Mouse (Mus musculus) splenic B cell, adult 2 months (primary cell): Measurements from ENCODE around the gene Tldc1.
A peak's percentile ranks its signal among the peaks of the same experiment; 100 is the strongest.

Source experiments
- DNase-seq: peaks from one replicate; pipeline ENCODE4 v3.0.0-alpha.2; 2011; ENCODE audit warnings: low read depth, low spot score
- H3K27me3 ChIP-seq: 2 replicates; pipeline ENCODE4 v1.6.1; 2012; ENCODE audit warnings: mild to moderate bottlenecking, low read length, moderate library complexity, mixed read lengths; ENCODE audit not compliant: control insufficient read depth, poor library complexity, insufficient read depth, severe bottlenecking
- H3K36me3 ChIP-seq: 2 replicates; pipeline ENCODE4 v1.6.1; 2012; ENCODE audit warnings: mild to moderate bottlenecking, low read length, moderate library complexity, mixed read lengths; ENCODE audit not compliant: control insufficient read depth, poor library complexity, insufficient read depth, severe bottlenecking

The Tldc1 gene

DNA sequence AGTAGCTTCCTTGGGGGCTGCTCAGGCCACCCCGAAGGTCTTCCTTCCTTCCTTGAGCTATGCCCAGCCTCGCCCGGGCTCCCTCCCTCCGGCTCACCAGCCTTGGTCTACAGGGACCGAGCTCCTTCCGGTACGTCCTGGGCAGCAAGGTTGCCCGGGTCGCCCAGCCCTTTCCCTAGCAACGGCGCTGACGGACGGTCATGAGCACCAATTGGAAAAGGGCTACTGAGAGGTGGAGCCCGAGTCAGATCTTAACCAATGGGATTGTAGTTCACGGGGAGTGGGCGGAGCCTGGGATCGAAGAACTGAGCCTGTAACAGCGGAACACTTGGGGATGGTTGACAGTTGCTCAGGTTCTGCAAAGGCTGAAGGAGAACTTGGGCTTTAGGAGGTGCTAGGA is at the start of gene Tldc1:
Gene Tldc1, minus strand, starts transcription at position 154 of the 400 bp plus-strand sequence.
- DNase-seq: peak; percentile 99
- H3K36me3 ChIP-seq: no peaks in the 10 kb centered on the region
- no peaks in the 10 kb centered on the region for H3K27me3 ChIP-seq

DNA sequence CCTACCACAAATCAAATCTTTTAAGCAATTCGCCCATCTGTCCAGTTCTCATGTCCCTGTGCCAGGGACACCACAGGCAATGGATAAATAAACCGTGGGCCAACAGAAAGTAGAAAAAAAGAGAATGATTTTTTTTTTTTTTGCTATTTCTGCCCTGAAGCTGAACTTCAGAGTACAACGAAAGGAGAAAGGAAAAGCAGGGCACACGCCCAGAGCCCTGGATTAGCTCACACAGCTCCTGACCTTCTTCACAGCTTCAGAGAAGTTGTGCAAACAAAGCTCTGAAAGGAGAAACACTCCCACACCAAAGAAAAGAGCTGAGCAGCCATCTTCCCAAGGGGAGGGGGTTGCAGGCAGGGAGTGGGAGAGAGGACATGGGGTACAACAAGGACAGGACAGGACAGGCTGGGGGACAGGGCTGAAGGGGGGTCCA is 49.5 kb upstream of the Tldc1 start:
- DNase-seq: no peak
- no peaks in the 10 kb centered on the region for H3K27me3 ChIP-seq
- H3K36me3 ChIP-seq: peaks cover 11% of the 10 kb centered on the region

- Histone ChIP-seq H3K27me3 (no peaks in the 10 kb centered on the region), H3K36me3 (peaks cover 14% of the 10 kb centered on the region)
Measured at GRCm38 (mm10) chr8:119826982-119827381, 48.8 kb upstream of the Tldc1 start.

DNA sequence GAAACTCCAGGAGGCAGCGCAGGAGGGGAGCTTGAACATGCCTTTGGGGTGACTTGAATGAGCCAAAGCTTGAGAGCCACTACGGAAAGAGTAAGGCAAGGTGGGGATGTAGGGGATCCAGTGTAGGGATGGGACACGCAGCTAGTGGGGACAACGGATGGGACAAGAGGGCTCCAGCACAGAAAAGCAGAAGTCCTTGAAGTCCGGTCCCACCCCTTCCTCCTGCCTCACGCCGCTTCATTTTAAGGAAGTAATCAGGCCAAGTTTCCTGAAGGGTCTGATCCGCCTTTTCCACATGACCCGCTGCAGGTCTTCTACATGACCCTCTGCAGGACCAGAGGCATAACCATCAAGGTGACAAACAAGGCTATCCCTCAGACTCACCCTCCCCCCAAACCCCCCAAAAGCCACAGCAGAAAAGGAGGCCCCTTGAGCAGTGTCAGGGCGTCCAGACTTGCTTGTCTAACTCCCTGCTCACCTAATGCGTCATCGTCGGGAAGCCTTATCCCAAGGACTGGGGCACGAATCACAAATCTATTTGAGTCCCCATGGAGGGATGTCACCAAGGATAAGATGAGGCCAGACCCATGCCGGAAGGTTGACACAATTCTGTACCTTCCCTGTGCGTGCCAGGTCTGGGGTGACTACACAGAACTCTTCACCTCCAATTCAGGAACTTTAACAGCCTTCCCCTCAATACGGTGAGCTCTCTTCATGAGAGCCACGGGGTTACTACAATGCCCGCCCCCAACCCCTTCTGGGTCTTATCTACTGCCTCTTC is 47.9 kb upstream of the Tldc1 start:
- H3K27me3 ChIP-seq: no peaks in the 10 kb centered on the region
- peak; percentile 67 for DNase-seq
- H3K36me3 ChIP-seq: peaks cover 14% of the 10 kb centered on the region

More at GRCm38 (mm10) chr8:119826982-119827381, 48.8 kb upstream of the Tldc1 start:
- DNase-seq: peak; percentile 25

DNA sequence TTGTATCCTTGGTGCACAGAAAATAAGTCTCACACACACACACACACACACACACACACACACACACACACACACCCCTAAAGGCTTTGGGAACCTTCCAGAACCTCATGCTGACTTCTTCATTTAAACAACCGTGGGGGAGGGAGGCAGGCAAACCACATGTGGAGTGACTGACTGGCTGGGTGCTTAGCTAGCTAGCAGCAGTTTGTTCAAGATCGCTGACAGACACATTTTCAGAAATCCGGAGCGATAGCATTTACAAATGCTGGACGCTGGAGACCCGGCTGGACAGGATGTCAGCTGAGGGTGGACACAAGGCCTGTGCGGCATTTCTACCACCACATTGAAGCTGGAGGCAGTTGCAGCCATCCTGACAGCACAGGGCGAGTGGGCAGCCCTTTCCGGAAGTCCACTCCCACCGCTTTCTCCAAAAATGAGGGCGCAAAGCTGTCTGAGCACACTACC is 46.6 kb upstream of the Tldc1 start:
- Histone ChIP-seq H3K36me3 (peaks cover 21% of the 10 kb centered on the region), H3K27me3 (no peaks in the 10 kb centered on the region)
- DNase-seq: peak; percentile 41

DNA sequence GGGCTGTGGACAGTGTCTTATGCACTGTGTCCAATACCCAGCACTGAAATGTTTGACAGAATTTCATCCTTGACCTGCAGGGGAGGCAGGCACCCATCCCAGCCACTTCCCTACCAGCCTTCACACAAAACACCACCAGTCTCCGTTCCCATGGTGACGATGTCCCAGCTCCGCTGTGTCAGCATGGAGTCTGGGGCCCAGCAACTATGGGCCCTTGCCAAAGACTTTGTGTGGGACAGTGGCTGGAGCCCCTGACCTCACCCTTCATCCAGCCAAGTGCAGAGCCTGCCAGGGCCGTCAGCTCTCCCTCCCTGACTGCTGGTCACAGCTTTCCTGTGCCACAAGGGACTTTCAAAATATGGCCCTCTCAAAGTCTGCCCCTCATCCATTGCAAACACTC is 45.9 kb upstream of the Tldc1 start:
- Histone ChIP-seq H3K36me3 (peaks cover 22% of the 10 kb centered on the region), H3K27me3 (no peaks in the 10 kb centered on the region)
- no peak for DNase-seq

DNA sequence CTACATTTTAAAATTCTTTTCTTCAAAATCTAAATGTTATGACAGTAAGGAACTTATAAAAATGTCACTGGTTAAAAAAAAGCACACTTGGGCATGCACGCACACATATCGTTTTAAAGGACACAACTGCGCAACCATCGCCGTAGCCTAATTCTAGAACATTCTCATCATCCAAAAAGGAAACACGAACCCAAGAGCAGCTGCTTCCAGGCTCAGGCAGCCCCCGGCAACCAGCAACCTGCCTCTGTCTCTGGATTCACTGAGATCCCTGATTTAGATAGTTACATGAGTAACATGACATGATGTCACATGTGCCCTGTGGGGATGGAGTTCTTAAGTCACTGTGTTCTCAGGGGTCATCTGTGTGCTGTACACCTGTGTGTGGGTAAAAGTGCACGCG is 45.1 kb upstream of the Tldc1 start:
- H3K36me3 ChIP-seq: peaks cover 24% of the 10 kb centered on the region
- no peaks in the 10 kb centered on the region for H3K27me3 ChIP-seq
- DNase-seq: no peak

GRCm38 (mm10) chr8:119821691-119822090 is 43.5 kb upstream of the Tldc1 start:
- no peak for DNase-seq
- Histone ChIP-seq H3K36me3 (peaks cover 21% of the 10 kb centered on the region), H3K27me3 (no peaks in the 10 kb centered on the region)

DNA sequence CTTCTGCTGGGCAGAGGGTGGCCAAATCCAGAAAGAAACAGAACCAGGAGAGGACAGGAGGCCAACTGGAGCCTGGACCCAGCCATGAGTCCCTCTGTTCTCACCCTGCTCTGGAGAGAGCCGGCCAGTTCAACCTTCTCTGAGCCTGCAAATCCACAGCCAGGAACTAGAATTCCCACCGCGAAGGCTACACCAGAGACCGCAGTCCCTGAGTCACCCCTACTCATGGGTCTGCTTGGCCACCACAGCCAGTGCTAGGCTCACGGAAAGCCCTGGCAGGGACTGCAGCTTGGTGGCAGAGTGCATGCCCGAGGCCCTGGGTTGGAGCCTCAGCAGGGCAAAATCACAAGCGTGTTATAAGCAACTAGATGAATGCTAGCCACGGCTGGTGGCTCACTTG is 41.8 kb upstream of the Tldc1 start:
- DNase-seq: no peak
- no peaks in the 10 kb centered on the region for H3K27me3 ChIP-seq
- peaks cover 24% of the 10 kb centered on the region for H3K36me3 ChIP-seq

DNA sequence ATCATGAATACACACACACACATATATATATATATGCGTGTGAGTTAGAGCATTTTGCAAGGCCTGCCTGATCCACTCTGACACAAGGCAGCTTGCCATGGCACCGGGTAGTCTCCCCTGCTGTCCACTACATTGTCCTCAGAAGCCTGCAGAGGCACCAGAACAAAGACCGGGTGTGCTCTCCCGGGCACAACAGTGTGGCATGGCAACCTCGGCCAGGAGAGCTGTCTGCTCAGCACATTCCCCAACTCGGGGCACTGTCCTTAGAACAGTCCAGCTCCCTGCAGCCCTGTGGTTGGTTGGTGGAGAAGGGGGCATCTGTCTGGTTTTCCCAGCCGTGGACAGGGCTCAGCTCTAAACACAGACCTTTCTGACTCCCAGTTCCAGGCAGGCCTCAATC is 41.1 kb upstream of the Tldc1 start:
- peaks cover 24% of the 10 kb centered on the region for H3K36me3 ChIP-seq
- no peak for DNase-seq
- H3K27me3 ChIP-seq: no peaks in the 10 kb centered on the region

DNA sequence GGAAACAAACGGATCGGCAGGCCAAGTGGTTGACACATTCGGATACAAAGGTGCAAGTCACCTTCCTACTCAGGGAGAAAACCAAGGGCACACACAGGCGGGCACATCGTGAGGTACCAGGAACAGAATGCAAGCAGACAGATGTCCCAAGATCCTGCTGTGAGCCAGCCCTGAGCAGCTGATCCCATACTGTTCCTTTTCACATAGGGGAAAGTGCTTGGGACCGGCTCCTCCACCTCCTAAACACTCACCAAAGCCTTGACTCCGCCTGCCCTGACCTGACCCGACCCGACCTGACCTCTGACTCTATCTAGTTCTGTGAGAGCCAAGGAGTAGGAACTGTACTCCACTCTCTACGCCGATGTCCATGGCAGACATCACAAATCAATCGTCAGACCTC is 39.2 kb upstream of the Tldc1 start:
- no peak for DNase-seq
- H3K27me3 ChIP-seq: no peaks in the 10 kb centered on the region

DNA sequence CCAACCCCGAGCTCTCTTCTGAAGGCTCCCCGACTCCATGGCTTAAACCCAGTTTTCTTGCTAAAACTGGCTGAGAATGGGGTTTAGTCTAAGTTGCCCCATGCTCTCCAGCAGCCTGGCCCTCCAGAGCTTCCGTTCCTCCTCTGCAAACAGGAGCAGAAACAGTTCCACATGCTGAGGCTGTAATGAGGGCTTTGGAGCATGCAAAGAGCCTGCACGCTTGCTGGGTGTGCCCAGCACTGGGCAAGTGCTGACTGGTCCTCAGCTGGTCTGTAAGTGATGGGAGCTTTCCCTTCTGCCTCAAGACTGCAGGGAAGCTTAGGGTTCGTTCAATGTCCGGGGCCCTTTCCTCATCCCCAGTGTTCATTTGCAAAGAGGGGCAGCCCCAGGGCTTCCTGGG is 38.0 kb upstream of the Tldc1 start:
- H3K27me3 ChIP-seq: no peaks in the 10 kb centered on the region
- H3K36me3 ChIP-seq: peaks cover 18% of the 10 kb centered on the region
- DNase-seq: no peak

More for the DNA sequence above, 39.2 kb upstream of the Tldc1 start:
- peaks cover 21% of the 10 kb centered on the region for H3K36me3 ChIP-seq

GRCm38 (mm10) chr8:119812650-119813431 is 34.6 kb upstream of the Tldc1 start:
- peak; percentile 77 for DNase-seq
- Histone ChIP-seq H3K27me3 (no peaks in the 10 kb centered on the region), H3K36me3 (peaks cover 12% of the 10 kb centered on the region)

DNA sequence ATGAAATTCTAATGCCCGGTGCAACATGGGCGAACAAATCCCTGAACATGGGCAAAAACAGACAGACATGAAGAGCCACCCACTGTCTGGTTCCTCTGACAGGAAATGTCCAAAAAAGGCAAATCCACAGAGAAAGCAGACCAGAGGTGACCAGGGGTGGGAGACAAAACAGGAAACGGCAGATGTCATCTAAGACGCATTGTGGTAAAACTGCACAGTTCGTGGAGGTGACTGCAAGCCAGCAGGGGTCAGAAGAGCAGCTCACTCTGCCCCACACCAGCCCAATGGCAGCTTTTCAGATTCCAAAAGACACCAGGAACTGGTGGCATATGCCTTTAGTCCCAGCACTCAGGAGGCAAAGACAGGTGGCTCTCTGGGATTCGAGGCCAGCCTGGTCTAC is 33.7 kb upstream of the Tldc1 start:
- DNase-seq: peak; percentile 82
- peaks cover 12% of the 10 kb centered on the region for H3K36me3 ChIP-seq
- no peaks in the 10 kb centered on the region for H3K27me3 ChIP-seq

DNA sequence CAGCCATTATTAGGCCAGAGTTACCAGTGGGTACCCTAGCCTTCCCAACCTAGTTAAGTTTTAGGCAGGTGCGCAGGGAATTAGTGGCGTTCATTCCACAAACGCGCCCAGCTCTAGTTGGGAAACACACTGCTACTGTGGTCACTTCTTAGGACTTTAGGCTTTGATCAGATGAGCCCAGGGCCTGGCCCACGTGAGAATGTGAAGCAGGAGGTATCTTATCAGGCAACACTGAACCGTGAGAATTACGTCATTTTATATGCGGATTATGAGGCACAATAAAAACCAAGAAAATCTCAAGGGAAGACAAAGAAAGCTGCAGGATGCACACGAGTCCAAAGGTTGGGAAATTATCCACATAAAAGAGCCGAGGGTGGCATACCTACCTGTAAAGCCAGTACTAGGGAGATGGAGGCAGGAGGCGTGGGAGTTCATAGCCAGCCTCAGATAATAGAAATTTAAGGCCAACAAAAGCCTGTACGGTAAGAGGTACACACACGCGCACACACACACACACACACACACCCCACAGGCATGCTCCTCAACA is 32.8 kb upstream of the Tldc1 start:
- no peaks in the 10 kb centered on the region for H3K27me3 ChIP-seq
- DNase-seq: no peak
- peaks cover 9% of the 10 kb centered on the region for H3K36me3 ChIP-seq
